Mouse (Mus musculus) gastrocnemius, adult 2 months (tissue): ENCODE measurements at regions not wholly inside any gene's neighbourhood (a gene's known extent, or its start where the extent isn't known, plus 50 kb on each side); places are given as distances from the start of the nearest gene placed in this dataset.
A peak's percentile ranks its signal among the peaks of the same experiment; 100 is the strongest.

Experiments used
- DNase-seq: peaks from one replicate; pipeline ENCODE4 v3.0.0; 2022
- H3K27ac ChIP-seq: fragments of 200-600 bp; 2 replicates; pipeline ENCODE4 v1.8.1; 2022; ENCODE audit warnings: mild to moderate bottlenecking
- H3K4me3 ChIP-seq: fragments of 200-600 bp; 2 replicates; pipeline ENCODE4 v1.8.1; 2022; ENCODE audit warnings: mild to moderate bottlenecking, moderate library complexity
- CTCF ChIP-seq: fragments of 200-600 bp; IDR thresholded peaks from 2 replicates; pipeline ENCODE4 v1.8.1; 2022; ENCODE audit warnings: antibody characterized with exemption, mild to moderate bottlenecking, moderate library complexity
- intact Hi-C: fragments of 180-260 bp; cut with DNase I; formaldehyde crosslinking; loops from one replicate; pipeline ENCODE4 v1.15.1; 2025

DNA sequence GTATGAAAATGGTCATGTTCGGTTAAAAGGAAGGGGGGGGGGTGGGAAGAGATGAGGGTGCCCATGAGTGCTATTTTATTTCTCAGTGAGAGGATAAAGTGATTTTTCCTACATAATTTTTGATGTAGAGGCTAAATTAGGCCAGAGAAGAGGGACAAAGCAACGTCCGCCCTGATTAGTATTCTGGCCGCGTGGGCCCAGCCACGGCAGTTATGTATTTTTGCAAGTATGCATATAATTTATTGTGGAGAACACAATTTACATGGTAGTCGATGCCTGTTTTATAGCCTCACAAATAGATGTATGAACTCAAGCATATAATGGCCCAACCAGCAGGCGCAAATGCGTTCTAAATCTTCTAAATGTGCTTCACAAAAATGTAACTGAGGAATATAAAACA is 132.8 kb downstream of the Mrm1 start:
- H3K4me3 ChIP-seq = no peak overlapping the region
- intact Hi-C loops = no loop called here
- no peak for DNase-seq
- TF ChIP-seq CTCF = no peak
- no peak overlapping the region for H3K27ac ChIP-seq

DNA sequence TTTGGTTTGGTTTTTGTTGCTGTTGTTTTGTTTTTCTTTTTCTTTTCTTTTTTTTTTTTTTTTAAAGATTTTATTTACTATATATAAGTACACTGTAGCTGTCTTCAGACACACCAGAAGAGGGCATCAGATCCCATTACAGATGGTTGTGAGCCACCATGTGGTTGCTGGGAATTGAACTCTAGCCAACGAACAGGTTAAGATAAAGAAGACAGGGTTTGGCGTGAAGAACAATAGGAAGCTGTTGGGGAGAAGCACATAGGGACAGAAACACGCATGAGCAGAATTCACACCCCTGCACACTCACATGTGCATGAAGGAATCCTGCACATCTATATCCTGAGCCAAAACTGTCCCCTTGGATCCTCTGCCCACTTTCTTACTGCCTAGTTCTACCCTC is 135.0 kb downstream of the Mrm1 start:
- no peak for DNase-seq
- no peak overlapping the region for H3K4me3 ChIP-seq
- no peak overlapping the region for H3K27ac ChIP-seq
- intact Hi-C loops = no loop called here
- TF ChIP-seq CTCF = no peak

DNA sequence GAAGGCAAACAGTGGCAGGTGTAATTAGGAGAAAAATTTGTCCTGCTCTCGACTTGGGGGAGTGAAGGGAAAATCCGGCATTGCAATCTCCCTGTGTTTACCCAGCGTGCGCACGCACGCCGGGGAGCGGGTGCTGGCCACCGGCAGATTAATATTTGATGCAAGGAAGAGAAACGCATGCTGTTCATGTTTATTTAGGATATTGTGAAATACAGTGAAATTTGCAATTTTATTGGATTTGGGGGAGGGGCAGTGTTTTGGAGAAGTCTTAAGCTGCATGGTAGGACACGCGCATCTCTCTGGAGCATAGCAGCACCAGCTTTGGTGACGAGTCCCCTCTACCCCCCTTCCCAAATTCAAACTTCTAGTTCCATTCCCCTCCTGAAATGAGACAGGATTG is 136.4 kb downstream of the Mrm1 start:
- Histone ChIP-seq H3K27ac (no peak overlapping the region), H3K4me3 (no peak overlapping the region)
- no peak for DNase-seq
- TF ChIP-seq CTCF = no peak
- intact Hi-C loops = no loop called here

DNA sequence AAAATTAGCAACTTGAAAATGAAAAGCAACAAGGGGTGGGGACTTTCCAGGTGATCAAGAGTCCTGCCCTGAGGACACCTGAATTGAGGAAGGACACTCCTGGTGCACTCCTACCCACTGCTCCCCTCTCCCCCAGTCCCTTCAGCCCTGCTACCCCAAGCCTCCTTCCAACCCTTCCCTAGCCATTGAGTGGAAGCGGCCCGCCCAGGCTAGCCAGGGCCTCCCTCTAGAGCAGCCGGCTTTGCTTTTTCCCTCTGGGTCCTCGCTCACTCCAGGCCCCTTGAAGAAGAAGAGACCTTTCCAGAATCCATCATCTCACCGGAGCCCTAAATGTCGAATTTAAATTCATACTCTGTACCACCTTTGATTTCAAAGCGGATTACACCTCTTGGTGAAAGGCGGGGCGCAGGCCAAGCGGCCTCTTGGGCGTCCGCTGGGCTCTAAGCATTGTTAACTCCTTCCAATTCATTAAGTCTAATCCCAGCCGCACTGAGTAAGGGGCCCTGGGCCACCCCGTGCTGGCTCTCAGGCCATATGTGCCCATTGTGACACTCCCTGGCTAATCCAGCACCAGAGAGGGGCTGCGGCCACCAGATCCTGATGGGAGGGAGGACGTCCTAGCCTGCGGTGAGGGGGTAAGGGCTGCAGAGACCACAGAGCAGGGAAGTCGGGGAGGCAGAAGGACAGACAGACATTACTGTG is 142.8 kb downstream of the Mrm1 start:
- Histone ChIP-seq H3K27ac (no peak overlapping the region), H3K4me3 (no peak overlapping the region)
- TF ChIP-seq CTCF = no peak
- no peak for DNase-seq
- intact Hi-C loops = no loop called here

DNA sequence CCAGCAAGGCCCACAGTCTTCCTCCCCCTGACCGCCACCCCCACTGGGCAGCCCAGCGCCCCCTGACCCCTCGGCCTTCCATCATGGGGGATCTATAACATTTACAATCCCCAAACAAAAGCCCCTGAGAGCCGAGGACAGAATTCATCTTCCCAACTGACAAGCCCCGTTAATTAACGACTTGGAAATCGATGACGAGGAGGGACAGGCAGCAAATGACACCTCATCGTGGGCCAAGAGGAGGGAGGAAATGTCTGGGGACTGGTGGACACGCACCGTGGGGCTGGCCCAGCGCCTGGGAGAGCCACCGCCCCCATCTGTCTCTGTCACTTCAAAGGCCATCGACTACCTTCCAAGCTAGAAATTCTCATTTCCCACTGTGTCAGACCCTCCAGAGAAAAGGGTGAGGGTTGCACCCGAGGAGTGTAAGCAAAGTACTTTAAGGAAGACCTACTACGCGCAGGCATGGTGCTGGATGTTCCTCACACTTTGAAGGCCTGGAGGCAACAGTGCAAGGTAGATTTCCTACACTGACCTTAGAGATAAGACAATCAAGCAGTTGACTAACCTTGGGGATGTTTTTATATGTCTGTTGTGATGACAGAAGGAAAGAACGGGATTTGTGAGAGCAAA is 146.4 kb downstream of the Mrm1 start:
- DNase-seq = no peak
- H3K27ac ChIP-seq = no peak overlapping the region
- intact Hi-C loops = no loop called here

GRCm38 (mm10) chr11:84671585-84671984 is 146.2 kb upstream of the Lhx1 start:
- H3K27ac ChIP-seq = no peak overlapping the region
- H3K4me3 ChIP-seq = no peak overlapping the region
- intact Hi-C loops = no loop called here
- TF ChIP-seq CTCF = no peak
- peak; percentile 22 for DNase-seq

More for the DNA sequence above, 146.4 kb downstream of the Mrm1 start:
- no peak for TF ChIP-seq CTCF
- H3K4me3 ChIP-seq = no peak overlapping the region

- no peak for TF ChIP-seq CTCF
- Histone ChIP-seq H3K4me3 (no peak overlapping the region), H3K27ac (no peak overlapping the region)
- intact Hi-C loops = no loop called here
- no peak for DNase-seq
Observed at GRCm38 (mm10) chr11:84667711-84668110, 142.4 kb upstream of the Lhx1 start.

GRCm38 (mm10) chr11:84664258-84664657 is 138.9 kb upstream of the Lhx1 start:
- Histone ChIP-seq H3K4me3 (no peak overlapping the region), H3K27ac (no peak overlapping the region)
- TF ChIP-seq CTCF = no peak
- DNase-seq = no peak
- intact Hi-C loops = no loop called here

GRCm38 (mm10) chr11:84661981-84662380 is 136.6 kb upstream of the Lhx1 start:
- H3K27ac ChIP-seq = no peak overlapping the region
- no peak overlapping the region for H3K4me3 ChIP-seq
- intact Hi-C loops = no loop called here
- TF ChIP-seq CTCF = no peak
- DNase-seq = peak; percentile 42

DNA sequence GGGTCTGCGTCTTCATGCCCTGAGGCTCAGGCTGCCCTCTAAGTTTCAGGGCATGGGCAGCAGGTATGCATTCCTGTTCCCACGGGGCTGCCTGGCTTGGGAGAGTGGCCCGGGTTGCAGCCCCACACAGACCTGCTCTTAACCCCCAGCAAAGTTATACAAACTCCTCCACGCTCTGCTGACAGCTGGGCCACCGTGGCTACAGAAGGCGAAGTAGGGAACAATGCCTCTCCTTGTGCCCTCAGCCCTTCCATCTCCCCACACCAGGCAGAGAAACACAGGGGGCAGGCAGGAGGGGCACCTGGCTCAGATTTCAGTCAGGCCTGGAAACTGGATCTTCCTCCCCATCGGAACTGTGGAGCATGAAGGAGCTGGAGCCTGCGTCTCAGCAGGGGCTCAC is 135.5 kb upstream of the Lhx1 start:
- no peak overlapping the region for H3K4me3 ChIP-seq
- TF ChIP-seq CTCF = no peak
- intact Hi-C loops = no loop called here
- no peak for DNase-seq
- no peak overlapping the region for H3K27ac ChIP-seq

GRCm38 (mm10) chr11:84659370-84659937 is 134.1 kb upstream of the Lhx1 start:
- no peak overlapping the region for H3K4me3 ChIP-seq
- intact Hi-C loops = no loop called here
- H3K27ac ChIP-seq = no peak overlapping the region
- TF ChIP-seq CTCF = no peak
- DNase-seq = no peak

- DNase-seq = no peak
- Histone ChIP-seq H3K4me3 (no peak overlapping the region), H3K27ac (no peak overlapping the region)
- TF ChIP-seq CTCF = no peak
- intact Hi-C loops = no loop called here
Observed at GRCm38 (mm10) chr11:84653481-84653880, 128.1 kb upstream of the Lhx1 start.

- Histone ChIP-seq H3K27ac (no peak overlapping the region), H3K4me3 (no peak overlapping the region)
- intact Hi-C loops = no loop called here
- TF ChIP-seq CTCF = no peak
- DNase-seq = no peak
Observed at GRCm38 (mm10) chr11:84648899-84649298, 123.6 kb upstream of the Lhx1 start.

DNA sequence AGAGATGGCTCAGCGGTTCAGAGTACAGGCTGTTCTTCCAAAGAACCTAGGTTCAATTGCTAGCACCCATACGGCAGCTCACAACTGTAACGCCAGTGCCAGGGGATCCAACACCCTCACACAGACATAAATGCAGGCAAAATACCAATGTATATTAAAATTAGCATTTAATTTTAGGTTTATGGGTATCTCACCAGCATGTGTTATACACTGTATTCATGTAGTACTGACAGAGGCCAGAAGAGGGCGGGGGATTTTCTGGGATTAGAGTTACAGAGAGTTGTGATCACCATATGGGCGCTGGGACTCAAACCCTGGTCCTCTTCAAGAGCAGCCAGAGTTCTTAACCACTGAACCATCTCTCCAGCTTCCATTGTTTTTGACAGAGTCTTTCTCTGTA is 121.8 kb upstream of the Lhx1 start:
- no peak for DNase-seq
- TF ChIP-seq CTCF = no peak
- intact Hi-C loops = no loop called here
- no peak overlapping the region for H3K4me3 ChIP-seq
- H3K27ac ChIP-seq = no peak overlapping the region
